Mouse (Mus musculus): Measurements from ENCODE around the gene Rnf150. TPM values are rescaled to one million over a fixed set of nuclear protein-coding genes. Genes with fewer than 3 reads are reported as not detected.

The Rnf150 gene
- polyA plus RNA-seq, 1 experiment from 2014 or later: 2.1 TPM

DNA sequence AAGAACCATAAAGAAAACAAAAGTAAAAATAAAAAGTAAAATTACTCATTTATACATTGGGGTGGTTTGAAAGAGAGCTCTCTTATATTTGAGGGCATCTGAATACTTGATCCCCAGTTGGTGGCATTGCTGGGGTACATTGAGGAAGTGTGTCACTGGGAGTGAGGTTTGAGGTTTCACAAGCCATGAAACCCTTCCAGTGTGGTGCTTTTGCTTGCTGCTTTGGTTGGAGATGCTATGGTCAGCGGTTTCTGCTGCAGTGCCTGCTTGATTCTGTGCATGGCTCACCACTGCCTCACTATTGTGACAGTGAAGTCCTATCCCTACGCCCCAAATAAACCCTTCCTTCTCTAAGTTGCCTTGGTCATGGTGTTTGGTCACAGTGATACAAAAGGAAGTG lies 10.9 kb downstream of the Rnf150 start:
- H3K9ac ChIP-seq (ENCODE audit: low read depth, low read length): no peak overlapping the region
- no peak for ATAC-seq
- no peak overlapping the region for H3K4me2 ChIP-seq (ENCODE audit: low read length)
- H3K4me3 ChIP-seq (ENCODE audit: low read depth, low read length): no peak overlapping the region
- no peaks in the 10 kb centered on the region for H3K9me3 ChIP-seq (replicated peaks; ENCODE audit: control insufficient read depth, low read length, poor library complexity, severe bottlenecking)
- WGBS: 86% methylated on average over 2 of the region's 2 CpGs
- H3K4me1 ChIP-seq (ENCODE audit: control insufficient read depth, insufficient read depth, low read length): no peaks in the 10 kb centered on the region
- H3K36me3 ChIP-seq (ENCODE audit: control insufficient read depth, insufficient read depth, low read length): no peaks in the 10 kb centered on the region
- no peaks in the 10 kb centered on the region for H3K27me3 ChIP-seq (ENCODE audit: control insufficient read depth, insufficient read depth, low read depth, low read length)
- no peak overlapping the region for H3K27ac ChIP-seq (ENCODE audit: low read length)

GRCm38 (mm10) chr8:82875135-82875534 lies 12.0 kb downstream of the Rnf150 start:
- ATAC-seq: no peak
- Histone ChIP-seq H3K4me3 (ENCODE audit: low read depth, low read length) (no peak overlapping the region), H3K9me3 (replicated peaks; ENCODE audit: control insufficient read depth, low read length, poor library complexity, severe bottlenecking) (no peaks in the 10 kb centered on the region), H3K36me3 (ENCODE audit: control insufficient read depth, insufficient read depth, low read length) (no peaks in the 10 kb centered on the region), H3K9ac (ENCODE audit: low read depth, low read length) (no peak overlapping the region), H3K27me3 (ENCODE audit: control insufficient read depth, insufficient read depth, low read depth, low read length) (no peaks in the 10 kb centered on the region), H3K27ac (ENCODE audit: low read length) (no peak overlapping the region), H3K4me2 (ENCODE audit: low read length) (no peak overlapping the region), H3K4me1 (ENCODE audit: control insufficient read depth, insufficient read depth, low read length) (peaks cover 2% of the 10 kb centered on the region; the same call in 1 of the 2 replicates)
- WGBS: 77% methylated on average over 7 of the region's 7 CpGs

GRCm38 (mm10) chr8:82884480-82884879 lies 21.3 kb downstream of the Rnf150 start:
- Histone ChIP-seq H3K4me1 (ENCODE audit: control insufficient read depth, insufficient read depth, low read length) (peaks cover 4% of the 10 kb centered on the region; the same call in 1 of the 2 replicates), H3K9me3 (replicated peaks; ENCODE audit: control insufficient read depth, low read length, poor library complexity, severe bottlenecking) (no peaks in the 10 kb centered on the region), H3K27ac (ENCODE audit: low read length) (no peak overlapping the region), H3K9ac (ENCODE audit: low read depth, low read length) (no peak overlapping the region), H3K4me3 (ENCODE audit: low read depth, low read length) (no peak overlapping the region), H3K36me3 (ENCODE audit: control insufficient read depth, insufficient read depth, low read length) (no peaks in the 10 kb centered on the region), H3K4me2 (ENCODE audit: low read length) (no peak overlapping the region), H3K27me3 (ENCODE audit: control insufficient read depth, insufficient read depth, low read depth, low read length) (no peaks in the 10 kb centered on the region)
- ATAC-seq: no peak
- WGBS: 40% methylated on average over 4 of the region's 4 CpGs

- Histone ChIP-seq H3K27me3 (ENCODE audit: control insufficient read depth, insufficient read depth, low read depth, low read length) (no peaks in the 10 kb centered on the region), H3K9ac (ENCODE audit: low read depth, low read length) (no peak overlapping the region), H3K9me3 (replicated peaks; ENCODE audit: control insufficient read depth, low read length, poor library complexity, severe bottlenecking) (no peaks in the 10 kb centered on the region), H3K36me3 (ENCODE audit: control insufficient read depth, insufficient read depth, low read length) (no peaks in the 10 kb centered on the region), H3K4me3 (ENCODE audit: low read depth, low read length) (no peak overlapping the region), H3K4me1 (ENCODE audit: control insufficient read depth, insufficient read depth, low read length) (0 out of 2 replicates have a peak, but pooled peaks cover 2% of the 10 kb centered on the region), H3K27ac (ENCODE audit: low read length) (no peak overlapping the region), H3K4me2 (ENCODE audit: low read length) (no peak overlapping the region)
- no peak for ATAC-seq
- 93% methylated on average over 4 of the region's 4 CpGs for WGBS
These were observed 24.1 kb downstream of the Rnf150 start for GRCm38 (mm10) chr8:82887234-82887633.

- H3K27ac ChIP-seq (ENCODE audit: low read length): no peak overlapping the region
- no peaks in the 10 kb centered on the region for H3K36me3 ChIP-seq (ENCODE audit: control insufficient read depth, insufficient read depth, low read length)
- H3K9ac ChIP-seq (ENCODE audit: low read depth, low read length): no peak overlapping the region
- 0 out of 2 replicates have a peak, but pooled peaks cover 1% of the 10 kb centered on the region for H3K4me1 ChIP-seq (ENCODE audit: control insufficient read depth, insufficient read depth, low read length)
- H3K27me3 ChIP-seq (ENCODE audit: control insufficient read depth, insufficient read depth, low read depth, low read length): no peaks in the 10 kb centered on the region
- ATAC-seq: peak; percentile 59; the same call in 1 of the 2 replicates
- no peak overlapping the region for H3K4me3 ChIP-seq (ENCODE audit: low read depth, low read length)
- WGBS: 68% methylated on average over 10 of the region's 10 CpGs
- H3K4me2 ChIP-seq (ENCODE audit: low read length): no peak overlapping the region
- no peaks in the 10 kb centered on the region for H3K9me3 ChIP-seq (replicated peaks; ENCODE audit: control insufficient read depth, low read length, poor library complexity, severe bottlenecking)
These were observed 26.0 kb downstream of the Rnf150 start for GRCm38 (mm10) chr8:82889062-82889720.

DNA sequence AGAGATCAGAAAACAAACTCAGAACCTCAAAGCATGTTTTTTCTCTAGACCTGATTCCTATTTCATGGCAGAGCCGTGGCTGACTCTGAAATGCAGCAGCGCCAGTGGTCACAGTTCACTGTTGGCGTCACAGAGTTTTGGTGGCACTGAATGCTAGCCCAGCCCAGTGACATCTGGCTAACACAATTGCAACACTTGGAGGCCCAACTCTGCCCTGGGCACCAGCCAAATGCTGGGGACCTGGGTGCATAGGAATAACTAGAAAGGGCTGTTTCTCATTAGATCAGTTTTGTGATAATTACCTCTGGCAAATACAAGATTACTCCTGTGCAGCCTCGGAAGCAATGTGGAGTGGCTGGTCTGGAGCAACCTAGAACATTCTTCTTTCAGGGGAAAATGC lies 31.9 kb downstream of the Rnf150 start:
- no peak for ATAC-seq
- no peak overlapping the region for H3K4me3 ChIP-seq (ENCODE audit: low read depth, low read length)
- no peaks in the 10 kb centered on the region for H3K9me3 ChIP-seq (replicated peaks; ENCODE audit: control insufficient read depth, low read length, poor library complexity, severe bottlenecking)
- H3K27ac ChIP-seq (ENCODE audit: low read length): no peak overlapping the region
- 79% methylated on average over 4 of the region's 4 CpGs for WGBS
- H3K9ac ChIP-seq (ENCODE audit: low read depth, low read length): no peak overlapping the region
- H3K4me2 ChIP-seq (ENCODE audit: low read length): no peak overlapping the region
- no peaks in the 10 kb centered on the region for H3K36me3 ChIP-seq (ENCODE audit: control insufficient read depth, insufficient read depth, low read length)
- H3K4me1 ChIP-seq (ENCODE audit: control insufficient read depth, insufficient read depth, low read length): no peaks in the 10 kb centered on the region
- H3K27me3 ChIP-seq (ENCODE audit: control insufficient read depth, insufficient read depth, low read depth, low read length): no peaks in the 10 kb centered on the region

DNA sequence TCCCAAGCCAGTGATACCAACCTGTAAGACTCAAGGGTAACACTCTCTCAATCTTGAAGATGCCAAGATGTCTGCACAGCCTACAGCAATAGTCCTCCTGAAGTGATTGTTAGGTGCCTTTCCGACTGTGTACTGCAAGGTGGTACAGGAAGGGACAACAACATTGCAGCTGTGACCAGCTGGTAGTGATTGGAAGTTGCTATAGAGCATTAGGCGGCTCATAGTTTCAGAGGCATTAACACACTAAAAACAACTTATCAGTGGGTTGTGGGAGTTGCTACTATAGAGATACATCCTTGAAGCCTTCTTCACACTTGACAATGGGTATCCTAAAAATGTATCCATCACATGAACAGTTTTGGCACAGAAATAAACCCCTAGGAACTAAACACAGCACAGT lies 33.6 kb downstream of the Rnf150 start:
- Histone ChIP-seq H3K9ac (ENCODE audit: low read depth, low read length) (no peak overlapping the region), H3K27me3 (ENCODE audit: control insufficient read depth, insufficient read depth, low read depth, low read length) (no peaks in the 10 kb centered on the region), H3K4me2 (ENCODE audit: low read length) (no peak overlapping the region), H3K4me3 (ENCODE audit: low read depth, low read length) (no peak overlapping the region), H3K27ac (ENCODE audit: low read length) (no peak overlapping the region), H3K36me3 (ENCODE audit: control insufficient read depth, insufficient read depth, low read length) (no peaks in the 10 kb centered on the region), H3K4me1 (ENCODE audit: control insufficient read depth, insufficient read depth, low read length) (no peaks in the 10 kb centered on the region), H3K9me3 (replicated peaks; ENCODE audit: control insufficient read depth, low read length, poor library complexity, severe bottlenecking) (no peaks in the 10 kb centered on the region)
- WGBS: 99% methylated on average over 2 of the region's 2 CpGs
- no peak for ATAC-seq

DNA sequence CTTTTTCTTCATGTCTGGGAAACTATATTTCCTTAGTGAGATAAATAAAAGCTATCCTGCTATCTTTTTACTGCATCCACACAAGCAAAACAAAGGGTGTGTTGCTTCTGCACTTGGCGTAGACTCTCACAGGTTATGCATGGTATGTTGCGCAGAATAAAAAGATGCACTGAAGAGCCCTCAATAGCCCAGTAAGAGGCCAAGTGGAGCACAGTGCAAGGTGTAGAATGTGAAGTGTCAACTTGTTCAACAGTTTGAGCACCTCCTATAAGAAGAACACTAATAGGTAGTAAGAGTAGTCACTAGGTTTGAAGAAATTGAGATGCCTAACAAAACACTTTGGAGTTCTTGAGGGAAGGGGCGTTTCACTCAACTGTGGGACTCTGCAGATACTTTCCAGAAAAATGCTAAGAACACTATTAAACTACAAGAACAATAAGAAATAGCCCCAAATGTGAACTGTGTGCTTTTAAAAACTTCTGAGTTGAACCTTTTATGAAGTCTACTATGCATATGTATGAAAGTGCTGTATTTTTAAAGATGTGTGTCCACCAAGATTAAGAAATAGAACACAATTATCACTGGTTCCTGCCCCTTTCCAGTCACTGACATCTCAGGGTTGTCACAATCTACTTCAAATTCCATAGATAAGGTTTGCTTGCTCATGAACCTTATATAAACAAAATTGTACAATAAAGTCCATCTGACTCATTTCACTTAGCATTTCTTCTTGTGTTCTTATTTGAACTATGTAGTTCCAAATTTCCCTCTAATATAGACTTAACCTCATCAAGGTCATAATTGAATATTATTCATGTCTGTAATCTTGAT lies 34.7 kb downstream of the Rnf150 start:
- 93% methylated on average over 3 of the region's 3 CpGs for WGBS
- Histone ChIP-seq H3K27me3 (ENCODE audit: control insufficient read depth, insufficient read depth, low read depth, low read length) (no peaks in the 10 kb centered on the region), H3K9ac (ENCODE audit: low read depth, low read length) (no peak overlapping the region), H3K4me3 (ENCODE audit: low read depth, low read length) (no peak overlapping the region), H3K9me3 (replicated peaks; ENCODE audit: control insufficient read depth, low read length, poor library complexity, severe bottlenecking) (no peaks in the 10 kb centered on the region), H3K27ac (ENCODE audit: low read length) (no peak overlapping the region), H3K4me1 (ENCODE audit: control insufficient read depth, insufficient read depth, low read length) (no peaks in the 10 kb centered on the region), H3K36me3 (ENCODE audit: control insufficient read depth, insufficient read depth, low read length) (no peaks in the 10 kb centered on the region), H3K4me2 (ENCODE audit: low read length) (no peak overlapping the region)
- ATAC-seq: no peak

- Histone ChIP-seq H3K36me3 (ENCODE audit: control insufficient read depth, insufficient read depth, low read length) (no peaks in the 10 kb centered on the region), H3K27me3 (ENCODE audit: control insufficient read depth, insufficient read depth, low read depth, low read length) (no peaks in the 10 kb centered on the region), H3K9me3 (replicated peaks; ENCODE audit: control insufficient read depth, low read length, poor library complexity, severe bottlenecking) (no peaks in the 10 kb centered on the region), H3K4me3 (ENCODE audit: low read depth, low read length) (no peak overlapping the region), H3K27ac (ENCODE audit: low read length) (no peak overlapping the region), H3K4me2 (ENCODE audit: low read length) (no peak overlapping the region), H3K9ac (ENCODE audit: low read depth, low read length) (no peak overlapping the region), H3K4me1 (ENCODE audit: control insufficient read depth, insufficient read depth, low read length) (no peaks in the 10 kb centered on the region)
- 86% methylated on average over 8 of the region's 8 CpGs for WGBS
- ATAC-seq: no peak
These were observed 35.3 kb downstream of the Rnf150 start for GRCm38 (mm10) chr8:82898459-82898841.
